Mouse (Mus musculus): ENCODE results near the gene Ccdc63. TPM values are rescaled to one million over a fixed set of nuclear protein-coding genes. Genes with fewer than 3 reads are reported as not detected.

The Ccdc63 gene
- total and polyA plus RNA-seq, 3 experiments, result 0.16 TPM; not detected in 2

DNA sequence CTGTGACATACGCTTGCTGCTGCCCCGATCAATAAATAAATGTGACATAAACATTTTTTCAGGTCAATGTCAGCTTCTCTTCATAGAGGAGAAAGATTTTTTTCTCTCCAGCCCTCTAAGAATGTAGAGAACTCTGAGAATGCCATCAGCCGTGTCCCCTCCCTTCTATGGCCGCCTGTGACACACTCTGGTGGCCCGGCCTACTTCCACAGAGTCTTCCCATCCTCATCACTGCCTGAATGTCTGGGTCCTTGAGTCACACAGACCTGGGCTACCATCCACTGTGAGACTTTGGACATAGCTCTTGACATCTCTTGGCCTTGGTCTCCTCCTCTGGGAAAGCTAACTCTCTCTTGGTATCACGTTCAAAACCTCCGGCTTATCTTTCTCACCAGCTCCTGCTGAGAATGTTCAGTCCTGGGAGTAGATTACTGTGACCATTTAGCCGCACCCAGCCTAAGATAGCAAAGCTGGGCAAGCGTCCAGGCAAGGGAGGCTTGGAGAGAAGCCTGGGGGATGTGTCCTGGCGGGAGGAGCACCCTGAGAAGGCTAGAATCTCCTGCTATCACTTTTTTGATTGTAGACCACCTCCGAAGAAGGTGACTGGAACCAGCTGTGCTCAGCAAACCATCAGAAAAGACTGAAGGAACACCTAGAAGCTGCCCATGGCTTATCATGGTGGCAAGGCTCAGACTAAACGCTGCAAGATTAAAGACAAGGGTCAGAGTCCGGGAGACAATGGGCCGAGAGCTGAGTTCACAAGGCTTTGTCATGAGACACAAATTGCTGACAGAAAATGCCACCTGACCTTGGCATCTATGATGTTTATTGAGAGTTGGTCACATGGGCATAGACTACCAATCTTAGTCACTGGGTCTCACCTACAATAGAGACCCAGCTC, 3.9 kb downstream of the Ccdc63 start:
- DNase-seq (ENCODE audit: low spot score) (no peak), ATAC-seq (ENCODE audit: extremely low read depth, insufficient number of reproducible peaks, low FRiP score, poor library complexity, severe bottlenecking) (no peak; the same call in 1 of the 2 replicates)
- TF ChIP-seq POLR2AphosphoS5 (IDR thresholded peaks at IDR 0.05; ENCODE audit: insufficient replicate concordance, low read depth, low read length) (no peak), GATA2 (IDR thresholded peaks at IDR 0.05; ENCODE audit: borderline replicate concordance, low read depth, low read length) (no peak), CTCF (IDR thresholded peaks at IDR 0.05; ENCODE audit: low read depth, low read length) (no peak), GATA1 (IDR thresholded peaks at IDR 0.05; ENCODE audit: borderline replicate concordance, low read length) (no peak), TAL1 (conservative IDR thresholded peaks at IDR 0.05; ENCODE audit: low read depth, low read length) (no peak)
- Histone ChIP-seq H3K9me3 (replicated peaks) (no peaks in the 10 kb centered on the region), H3K4me1 (ENCODE audit: insufficient read depth, low read depth, low read length) (peaks cover 16% of the 10 kb centered on the region), H3K36me3 (replicated peaks) (no peaks in the 10 kb centered on the region), H3K4me3 (ENCODE audit: low read depth, low read length) (no peak overlapping the region), H3K27me3 (ENCODE audit: insufficient read depth, low read length) (peaks cover 80% of the 10 kb centered on the region)

- Histone ChIP-seq H3K4me3 (ENCODE audit: low read depth, low read length) (no peak overlapping the region), H3K27me3 (ENCODE audit: insufficient read depth, low read length) (peaks cover 69% of the 10 kb centered on the region), H3K36me3 (replicated peaks) (no peaks in the 10 kb centered on the region), H3K9me3 (replicated peaks) (no peaks in the 10 kb centered on the region), H3K4me1 (ENCODE audit: insufficient read depth, low read depth, low read length) (peaks cover 29% of the 10 kb centered on the region)
- TF ChIP-seq CTCF (IDR thresholded peaks at IDR 0.05; ENCODE audit: low read depth, low read length) (no peak), POLR2AphosphoS5 (IDR thresholded peaks at IDR 0.05; ENCODE audit: insufficient replicate concordance, low read depth, low read length) (no peak), TAL1 (conservative IDR thresholded peaks at IDR 0.05; ENCODE audit: low read depth, low read length) (no peak), GATA1 (IDR thresholded peaks at IDR 0.05; ENCODE audit: borderline replicate concordance, low read length) (no peak), GATA2 (IDR thresholded peaks at IDR 0.05; ENCODE audit: borderline replicate concordance, low read depth, low read length) (no peak)
- ATAC-seq (ENCODE audit: extremely low read depth, insufficient number of reproducible peaks, low FRiP score, poor library complexity, severe bottlenecking) (no peak), DNase-seq (ENCODE audit: low spot score) (no peak)
These were observed 5.2 kb downstream of the Ccdc63 start for GRCm38 (mm10) chr5:122135290-122135882.

GRCm38 (mm10) chr5:122134395-122135289, 6.0 kb downstream of the Ccdc63 start:
- Histone ChIP-seq H3K36me3 (replicated peaks) (no peaks in the 10 kb centered on the region), H3K4me3 (ENCODE audit: low read depth, low read length) (no peak overlapping the region), H3K9me3 (replicated peaks) (no peaks in the 10 kb centered on the region), H3K4me1 (ENCODE audit: insufficient read depth, low read depth, low read length) (peaks cover 29% of the 10 kb centered on the region), H3K27me3 (ENCODE audit: insufficient read depth, low read length) (peaks cover 68% of the 10 kb centered on the region)
- DNase-seq (ENCODE audit: low spot score) (no peak), ATAC-seq (ENCODE audit: extremely low read depth, insufficient number of reproducible peaks, low FRiP score, poor library complexity, severe bottlenecking) (no peak)
- TF ChIP-seq POLR2AphosphoS5 (IDR thresholded peaks at IDR 0.05; ENCODE audit: insufficient replicate concordance, low read depth, low read length), result no peak
- no peak for TF ChIP-seq CTCF (IDR thresholded peaks at IDR 0.05; ENCODE audit: low read depth, low read length)

DNA sequence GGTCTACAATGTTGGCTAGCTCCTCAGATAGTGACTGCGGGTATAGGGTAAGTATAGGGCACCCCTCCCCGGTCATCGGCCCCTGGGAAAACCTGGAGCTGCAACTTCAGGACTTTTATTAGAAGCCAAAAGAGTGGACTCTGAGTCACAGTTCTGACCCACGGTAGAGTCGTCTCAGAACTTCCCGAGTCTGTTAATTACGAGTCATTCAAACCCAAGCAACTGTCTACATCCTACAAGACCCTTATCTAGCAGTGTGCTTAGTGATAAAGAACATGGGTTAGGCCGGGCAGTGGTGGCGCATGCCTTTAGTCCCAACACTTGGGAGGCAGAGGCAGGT, 7.6 kb downstream of the Ccdc63 start:
- DNase-seq (ENCODE audit: low spot score), result no peak
- no peak overlapping the region for H3K4me3 ChIP-seq (ENCODE audit: low read depth, low read length)

GRCm38 (mm10) chr5:122132167-122133049, 8.2 kb downstream of the Ccdc63 start:
- peaks cover 53% of the 10 kb centered on the region for H3K27me3 ChIP-seq (ENCODE audit: insufficient read depth, low read length)
- no peak for ATAC-seq (ENCODE audit: extremely low read depth, insufficient number of reproducible peaks, low FRiP score, poor library complexity, severe bottlenecking)

More for the DNA sequence above, 7.6 kb downstream of the Ccdc63 start:
- Histone ChIP-seq H3K36me3 (replicated peaks) (no peaks in the 10 kb centered on the region), H3K4me1 (ENCODE audit: insufficient read depth, low read depth, low read length) (peaks cover 29% of the 10 kb centered on the region), H3K9me3 (replicated peaks) (no peaks in the 10 kb centered on the region), H3K27me3 (ENCODE audit: insufficient read depth, low read length) (peaks cover 55% of the 10 kb centered on the region)
- TF ChIP-seq GATA2 (IDR thresholded peaks at IDR 0.05; ENCODE audit: borderline replicate concordance, low read depth, low read length) (no peak), CTCF (IDR thresholded peaks at IDR 0.05; ENCODE audit: low read depth, low read length) (no peak), POLR2AphosphoS5 (IDR thresholded peaks at IDR 0.05; ENCODE audit: insufficient replicate concordance, low read depth, low read length) (no peak), TAL1 (conservative IDR thresholded peaks at IDR 0.05; ENCODE audit: low read depth, low read length) (no peak), GATA1 (IDR thresholded peaks at IDR 0.05; ENCODE audit: borderline replicate concordance, low read length) (no peak)
- ATAC-seq (ENCODE audit: extremely low read depth, insufficient number of reproducible peaks, low FRiP score, poor library complexity, severe bottlenecking), result no peak

More at GRCm38 (mm10) chr5:122132167-122133049, 8.2 kb downstream of the Ccdc63 start:
- no peak for DNase-seq (ENCODE audit: low spot score)
- Histone ChIP-seq H3K4me3 (ENCODE audit: low read depth, low read length) (peak overlapping the region; percentile 70), H3K36me3 (replicated peaks) (no peaks in the 10 kb centered on the region), H3K9me3 (replicated peaks) (no peaks in the 10 kb centered on the region), H3K4me1 (ENCODE audit: insufficient read depth, low read depth, low read length) (peaks cover 29% of the 10 kb centered on the region)
- TF ChIP-seq GATA2 (IDR thresholded peaks at IDR 0.05; ENCODE audit: borderline replicate concordance, low read depth, low read length) (no peak), TAL1 (conservative IDR thresholded peaks at IDR 0.05; ENCODE audit: low read depth, low read length) (no peak), GATA1 (IDR thresholded peaks at IDR 0.05; ENCODE audit: borderline replicate concordance, low read length) (no peak), POLR2AphosphoS5 (IDR thresholded peaks at IDR 0.05; ENCODE audit: insufficient replicate concordance, low read depth, low read length) (no peak), CTCF (IDR thresholded peaks at IDR 0.05; ENCODE audit: low read depth, low read length) (no peak)
